Mouse (Mus musculus): ENCODE measurements at regions not wholly inside any gene's neighbourhood (a gene's known extent, or its start where the extent isn't known, plus 50 kb on each side); places are given as distances from the start of the nearest gene placed in this dataset.
"Not testable (repeated sequence)": the region's sequence is repeated elsewhere in the genome, so short reads cannot be mapped to it uniquely, and the experiment has no call there.

GRCm38 (mm10) chr2:3864872-3865271, 152.6 kb upstream of the Frmd4a start:
- DNase-seq (ENCODE audit: low read depth, low spot score): no peak
- 82% methylated on average over 10 of the region's 10 CpGs for WGBS

DNA sequence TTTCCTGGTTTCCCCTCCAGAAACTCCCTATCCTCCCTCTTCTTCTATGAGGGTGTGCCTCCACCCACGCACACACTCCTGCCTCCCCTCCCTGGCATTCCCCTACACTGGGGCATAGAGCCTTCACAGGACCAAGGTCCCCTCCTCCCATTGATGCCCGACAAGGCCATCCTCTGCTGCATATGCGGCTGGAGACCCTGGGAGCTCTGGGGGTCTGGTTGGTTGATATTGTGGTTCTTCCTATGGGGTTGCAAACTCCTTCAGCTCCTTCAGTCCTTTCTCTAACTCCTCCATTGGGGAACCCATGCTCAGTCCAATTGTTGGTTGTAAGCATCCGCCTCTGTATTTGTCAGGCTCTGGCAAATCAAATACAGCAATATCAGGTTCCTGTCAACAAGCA, 150.8 kb upstream of the Frmd4a start:
- not testable (repeated sequence) for DNase-seq (ENCODE audit: low read depth, low spot score)
- 89% methylated on average over 4 of the region's 4 CpGs for WGBS

DNA sequence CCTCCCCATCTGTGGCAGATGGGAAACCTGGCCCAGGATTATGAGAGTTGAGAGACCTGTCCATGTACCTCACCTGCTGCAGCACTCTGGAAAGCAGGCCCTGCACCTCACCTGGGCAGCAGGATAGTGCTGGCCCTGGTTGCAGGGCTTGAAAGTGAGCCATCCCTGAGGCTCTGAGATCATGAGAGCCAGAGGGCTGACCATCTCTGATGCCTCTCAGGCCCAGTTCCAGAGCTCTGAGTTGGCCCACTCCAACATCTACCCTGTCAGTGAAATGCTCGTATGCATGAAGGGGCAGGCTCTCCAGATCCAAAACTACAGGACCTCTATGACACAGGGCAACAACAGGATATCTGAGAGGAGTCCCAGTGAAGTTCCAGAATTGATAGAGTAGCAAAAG, 147.8 kb upstream of the Frmd4a start:
- WGBS: 74% methylated on average over 1 of the region's 1 CpGs
- DNase-seq (ENCODE audit: low read depth, low spot score): no peak

DNA sequence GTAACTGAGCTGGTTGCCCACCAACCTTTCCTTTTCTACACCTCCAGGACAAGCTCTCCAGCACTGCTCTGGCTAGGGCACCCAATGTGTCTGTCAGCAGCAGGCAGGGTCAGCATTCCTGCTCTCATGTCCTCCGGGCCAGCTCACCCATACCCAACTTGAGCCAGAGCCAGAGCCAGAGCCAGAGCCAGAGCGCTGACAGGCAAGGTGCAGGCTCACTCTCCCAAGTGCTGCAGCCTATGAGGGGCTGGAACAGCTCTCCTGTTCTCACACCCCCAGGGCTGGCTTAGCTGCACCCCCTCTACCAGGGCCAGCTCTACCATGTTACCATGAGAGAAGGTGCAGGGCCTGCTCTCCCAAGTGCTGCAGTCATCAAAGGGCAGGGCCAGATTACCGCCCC, 145.8 kb upstream of the Frmd4a start:
- no peak for DNase-seq (ENCODE audit: low read depth, low spot score)
- 82% methylated on average over 3 of the region's 3 CpGs for WGBS

DNA sequence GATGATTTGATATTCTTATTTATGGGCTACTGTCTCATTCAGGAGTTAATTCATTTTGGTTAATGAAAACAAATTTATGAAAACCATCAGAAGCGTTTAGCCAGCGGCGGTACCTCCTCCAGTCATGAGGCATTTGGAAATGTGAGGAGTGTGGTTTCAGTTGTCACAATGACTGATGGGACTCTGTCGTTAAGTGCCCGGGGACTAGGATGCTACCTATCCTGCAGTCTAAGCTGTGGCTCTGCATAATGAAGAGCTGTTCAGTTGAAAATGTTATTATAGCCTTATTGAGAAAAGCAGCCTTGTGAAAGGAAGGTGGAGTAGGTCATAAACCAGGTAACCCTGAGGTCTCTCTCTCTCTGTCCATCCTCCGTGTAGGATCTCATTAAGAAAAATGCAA, 130.5 kb upstream of the Frmd4a start:
- no peak for DNase-seq (ENCODE audit: low read depth, low spot score)
- 38% methylated on average over 6 of the region's 6 CpGs for WGBS

DNA sequence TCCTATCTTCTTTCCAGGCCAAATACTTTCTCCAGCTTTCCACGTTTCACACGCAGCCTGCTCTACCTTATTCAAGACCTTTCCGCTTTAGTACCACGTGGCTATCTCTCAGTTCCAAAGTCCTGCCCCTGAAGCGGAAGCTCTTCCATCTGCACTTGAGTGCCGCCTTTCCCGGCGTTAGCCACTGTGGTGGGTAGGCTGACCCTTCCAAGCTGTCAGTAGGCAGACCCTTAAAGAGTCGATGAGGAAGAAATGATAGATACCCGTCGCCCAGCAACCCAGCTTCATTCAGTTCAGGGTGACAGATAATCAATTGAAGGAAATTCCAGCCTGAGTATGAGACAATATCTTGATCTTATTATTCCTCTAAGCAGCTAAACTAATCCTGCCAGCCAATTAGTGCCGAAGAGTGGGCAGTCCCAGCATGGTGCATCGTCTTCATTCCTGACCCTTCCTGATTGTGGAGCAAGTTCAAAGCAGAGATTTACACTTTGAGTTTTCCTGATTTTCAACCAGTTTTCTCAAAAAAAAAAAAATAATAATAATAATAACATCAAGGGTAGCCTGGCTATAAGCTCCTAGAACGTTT, 129.6 kb upstream of the Frmd4a start:
- WGBS: 78% methylated on average over 14 of the region's 14 CpGs
- DNase-seq (ENCODE audit: low read depth, low spot score): no peak

- no peak for DNase-seq (ENCODE audit: low read depth, low spot score)
- WGBS: 89% methylated on average over 3 of the region's 3 CpGs
Observed at GRCm38 (mm10) chr2:3889381-3889780, 128.1 kb upstream of the Frmd4a start.

GRCm38 (mm10) chr2:3890462-3890861, 127.1 kb upstream of the Frmd4a start:
- WGBS: 70% methylated on average over 8 of the region's 8 CpGs
- no peak for DNase-seq (ENCODE audit: low read depth, low spot score)

DNA sequence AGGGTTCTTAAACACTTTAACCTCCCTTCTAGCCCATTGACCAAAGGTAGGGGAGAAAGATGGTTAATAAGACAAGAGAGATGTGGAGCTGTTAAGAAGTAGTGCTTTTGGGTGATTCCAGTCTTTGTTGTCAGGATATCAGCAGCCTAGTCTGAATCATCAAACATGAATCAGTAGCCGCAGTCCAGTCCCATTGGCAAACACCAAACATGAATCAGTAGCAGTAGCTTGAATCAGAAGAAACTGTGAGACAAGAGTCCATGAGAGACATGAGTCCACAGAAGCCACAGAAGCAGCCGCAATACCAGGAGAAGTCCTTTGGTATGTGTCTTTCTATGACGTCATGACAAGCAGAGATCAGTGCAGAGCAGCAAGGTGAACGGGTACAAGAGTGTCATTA, 110.5 kb upstream of the Frmd4a start:
- 90% methylated on average over 4 of the region's 4 CpGs for WGBS

DNA sequence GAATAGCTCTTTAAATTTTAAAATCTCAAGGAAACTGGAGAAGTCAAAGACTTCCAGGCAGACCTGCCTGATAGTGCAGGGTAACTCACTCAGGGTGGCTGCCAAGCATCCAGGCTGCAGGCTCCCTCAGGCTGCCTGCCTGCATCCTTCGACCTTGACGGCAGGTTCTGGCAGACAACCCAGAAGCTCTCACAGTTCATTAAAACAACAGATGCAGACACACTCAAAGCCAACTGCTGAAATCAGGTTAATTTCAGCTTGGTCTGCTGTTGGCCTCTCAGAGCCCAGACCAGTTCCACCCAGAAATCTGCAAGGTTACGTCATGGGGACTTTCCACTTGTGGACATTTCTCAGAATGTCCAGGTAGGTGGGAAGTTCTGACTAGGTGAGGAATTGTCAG, 109.3 kb upstream of the Frmd4a start:
- 77% methylated on average over 3 of the region's 3 CpGs for WGBS
- no peak for DNase-seq (ENCODE audit: low read depth, low spot score)

More for the DNA sequence above, 110.5 kb upstream of the Frmd4a start:
- DNase-seq (ENCODE audit: low read depth, low spot score): no peak

- DNase-seq (ENCODE audit: low read depth, low spot score): no peak
- WGBS: 69% methylated on average over 9 of the region's 9 CpGs
Observed at GRCm38 (mm10) chr2:3910086-3910891, 107.2 kb upstream of the Frmd4a start.

DNA sequence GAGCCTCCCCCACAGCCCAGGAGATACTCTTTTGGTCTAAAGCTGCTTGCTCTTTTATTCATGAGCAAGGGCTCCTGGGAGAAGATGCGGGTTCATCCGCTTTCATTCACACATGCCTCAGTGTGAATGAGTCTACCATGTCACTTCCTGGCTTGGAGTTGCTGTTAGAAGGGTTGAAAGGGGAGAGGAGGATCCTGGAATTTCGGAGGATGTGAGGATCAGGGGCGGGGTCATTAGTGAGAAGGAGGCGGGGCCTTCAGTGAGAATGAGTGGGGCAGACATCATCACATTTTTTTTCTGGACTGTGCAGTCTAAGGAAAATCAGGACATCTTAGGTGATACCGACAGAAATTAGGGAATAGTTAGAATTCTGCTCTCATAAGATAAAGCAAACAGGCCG, 102.4 kb upstream of the Frmd4a start:
- WGBS: 83% methylated on average over 7 of the region's 7 CpGs
- DNase-seq (ENCODE audit: low read depth, low spot score): no peak

DNA sequence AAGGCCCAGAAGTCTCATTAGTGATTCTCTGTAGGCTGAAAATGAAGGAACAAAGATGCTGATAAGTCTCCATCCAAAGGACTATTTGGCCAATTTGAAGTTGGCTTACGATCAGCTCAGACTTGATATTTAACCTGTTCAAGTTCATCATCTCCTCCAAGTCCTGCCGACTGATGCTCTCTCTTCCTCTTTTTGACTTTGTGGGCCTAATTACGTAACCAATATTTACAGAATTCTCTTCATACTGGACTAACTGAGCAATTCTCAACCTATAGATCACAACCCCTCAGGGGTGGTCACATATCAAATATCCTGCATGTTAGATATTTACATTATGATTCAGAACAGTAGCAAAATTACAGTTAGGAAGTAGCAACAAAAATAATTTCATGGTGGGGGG, 101.2 kb upstream of the Frmd4a start:
- DNase-seq (ENCODE audit: low read depth, low spot score): no peak
- 86% methylated on average over 3 of the region's 3 CpGs for WGBS

DNA sequence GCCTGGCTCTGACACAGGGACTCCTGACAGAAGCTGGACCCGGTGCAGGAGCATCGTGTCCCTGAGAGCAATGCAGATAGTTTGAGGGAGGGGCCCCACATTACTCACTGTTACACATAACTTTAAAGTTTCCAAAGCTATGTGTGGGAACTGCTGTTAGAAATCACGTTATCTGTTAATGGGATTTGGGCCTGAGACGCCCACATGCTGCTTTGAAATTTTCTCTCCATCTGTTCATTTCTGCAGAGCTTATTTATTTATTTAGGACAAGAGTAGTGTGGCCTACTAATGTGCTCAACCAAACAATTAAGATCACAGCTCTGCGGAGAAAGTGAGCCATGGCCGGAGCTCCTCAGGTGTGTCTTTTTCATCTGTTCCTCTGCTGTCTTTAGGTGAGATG, 99.4 kb upstream of the Frmd4a start:
- no peak for DNase-seq (ENCODE audit: low read depth, low spot score)
- 74% methylated on average over 6 of the region's 6 CpGs for WGBS

DNA sequence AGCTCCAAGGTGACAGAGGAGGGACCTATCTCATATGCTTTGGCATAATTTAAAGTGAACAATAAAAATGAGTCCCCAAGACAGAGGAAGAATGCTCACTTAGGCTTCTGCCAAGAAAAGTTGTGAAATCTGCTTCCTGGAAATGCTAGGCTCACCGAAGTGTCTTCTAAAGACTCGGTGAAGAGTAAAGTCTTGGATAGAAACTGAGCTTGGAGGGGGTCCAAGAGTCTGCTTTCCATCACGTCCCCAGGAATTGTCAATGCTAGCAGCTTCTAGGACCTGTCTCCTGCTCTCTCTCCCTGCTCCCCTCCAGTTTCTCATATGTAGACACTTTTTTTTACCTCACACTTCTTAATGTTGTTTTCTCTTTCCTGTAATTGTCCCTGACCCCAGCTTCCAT, 97.6 kb upstream of the Frmd4a start:
- 63% methylated on average over 3 of the region's 3 CpGs for WGBS
- DNase-seq (ENCODE audit: low read depth, low spot score): no peak

GRCm38 (mm10) chr2:3921084-3921483, 96.4 kb upstream of the Frmd4a start:
- WGBS: 68% methylated on average over 2 of the region's 2 CpGs

GRCm38 (mm10) chr2:3922739-3923138, 94.8 kb upstream of the Frmd4a start:
- DNase-seq (ENCODE audit: low read depth, low spot score): no peak
- WGBS: 81% methylated on average over 4 of the region's 4 CpGs

More at GRCm38 (mm10) chr2:3921084-3921483, 96.4 kb upstream of the Frmd4a start:
- DNase-seq (ENCODE audit: low read depth, low spot score): not testable (repeated sequence)

DNA sequence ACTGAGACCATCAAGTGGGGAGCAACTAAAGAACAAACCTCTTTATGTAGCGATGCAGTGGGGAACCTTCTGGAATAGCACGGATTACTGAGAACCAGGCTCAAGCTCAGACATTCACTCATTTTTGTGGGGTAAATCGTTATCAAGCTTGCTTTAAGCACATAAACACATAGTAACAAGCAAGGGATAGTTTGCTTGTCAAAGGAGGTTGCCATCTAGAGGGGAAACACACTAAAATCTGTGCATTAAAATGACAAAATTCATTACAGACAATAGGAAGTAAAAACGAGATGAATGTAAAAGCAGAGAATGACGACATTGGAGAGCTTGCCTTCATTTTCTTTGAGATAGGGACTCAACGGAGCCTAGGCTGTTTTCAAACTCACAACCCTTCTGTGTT, 92.8 kb upstream of the Frmd4a start:
- 72% methylated on average over 6 of the region's 6 CpGs for WGBS
- DNase-seq (ENCODE audit: low read depth, low spot score): no peak

DNA sequence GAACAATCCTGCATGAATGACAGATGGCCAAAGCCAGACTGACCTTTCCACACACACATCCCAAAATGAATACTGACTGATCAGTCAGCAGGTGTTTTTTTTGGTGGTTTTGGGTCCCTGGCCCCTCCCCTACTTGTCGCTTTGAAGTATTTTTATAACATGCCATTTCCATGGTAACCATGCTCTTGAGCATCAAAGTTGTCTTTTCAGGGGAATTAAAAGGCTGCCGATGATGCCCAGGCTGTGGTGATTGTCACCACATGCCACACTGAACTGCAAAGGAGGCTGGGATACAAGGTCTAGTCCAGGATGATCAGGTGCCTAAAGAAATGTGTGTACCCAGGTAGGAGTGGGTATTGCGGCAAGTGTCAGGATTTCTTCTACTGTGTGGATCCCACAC, 92.3 kb upstream of the Frmd4a start:
- 76% methylated on average over 3 of the region's 3 CpGs for WGBS

GRCm38 (mm10) chr2:3926129-3926528, 91.4 kb upstream of the Frmd4a start:
- DNase-seq (ENCODE audit: low read depth, low spot score): no peak

More for the DNA sequence above, 92.3 kb upstream of the Frmd4a start:
- no peak for DNase-seq (ENCODE audit: low read depth, low spot score)

DNA sequence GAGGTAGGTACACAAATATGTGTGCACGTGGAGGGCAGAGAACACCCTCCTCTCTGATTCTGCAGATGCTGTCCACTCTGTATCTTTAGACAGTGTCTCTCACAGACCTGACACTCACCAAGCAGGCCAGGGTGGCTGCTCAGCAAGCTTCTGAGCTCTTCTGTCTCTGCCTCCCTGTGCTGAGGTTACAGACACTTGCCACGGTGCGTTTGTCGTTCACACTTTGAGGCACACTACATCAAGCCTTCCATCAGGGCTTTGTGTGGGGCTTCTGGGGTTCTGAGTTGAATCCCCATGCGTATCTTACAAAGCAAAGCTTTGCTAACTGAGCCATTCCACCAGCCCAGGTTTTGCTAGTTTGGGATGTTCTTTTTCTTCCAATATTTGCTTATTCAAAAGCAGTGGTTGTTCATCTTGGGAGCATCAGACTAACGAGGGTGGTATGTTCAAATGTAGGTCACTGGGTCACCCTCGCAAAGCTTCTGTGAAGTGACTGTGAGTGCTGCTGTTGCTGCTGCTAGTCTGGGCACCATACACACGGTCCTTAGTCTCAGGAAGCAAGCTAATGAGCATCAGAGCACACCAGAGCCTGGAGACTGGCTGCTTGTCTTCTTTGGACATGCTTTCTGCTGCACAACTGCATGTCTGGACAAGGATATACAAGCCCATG, 90.2 kb upstream of the Frmd4a start:
- no peak for DNase-seq (ENCODE audit: low read depth, low spot score)

More for the DNA sequence above, 90.2 kb upstream of the Frmd4a start:
- WGBS: 55% methylated on average over 8 of the region's 8 CpGs
